Mouse (Mus musculus) MEL (cell line): ENCODE measurements around the gene Lgi1. TPM values are rescaled to one million over a fixed set of nuclear protein-coding genes. Genes with fewer than 3 reads are reported as not detected.

ENCODE experiments used
- DNase-seq: peaks from one replicate; pipeline ENCODE4 v3.0.0; 2011; ENCODE audit warnings: low read depth, low spot score
- H3K27ac ChIP-seq: 2 replicates; pipeline ENCODE4 v1.5.1; 2012; ENCODE audit warnings: low read depth, mild to moderate bottlenecking, control low read depth, low read length, moderate library complexity; ENCODE audit not compliant: control insufficient read depth
- H3K27me3 ChIP-seq, 2 experiments: fragments of 150-350 bp in 1 of 2; sonication (generic) in 1 of 2; 2 replicates each; pipeline ENCODE4 v1.6.1; 2012; ENCODE audit warnings: low read length in 2 of 2, mild to moderate bottlenecking in 2 of 2, improper control_type of control experiment in 1 of 2, moderate library complexity in 1 of 2; ENCODE audit not compliant: insufficient read depth in 2 of 2, control insufficient read depth in 1 of 2
- H3K36me3 ChIP-seq, 2 experiments: 2 replicates each; pipeline ENCODE4 v1.6.1; 2012 to 2014; ENCODE audit warnings: low read length in 2 of 2, improper control_type of control experiment in 1 of 2, inconsistent platforms in 1 of 2, mild to moderate bottlenecking in 1 of 2; ENCODE audit not compliant: insufficient read depth in 2 of 2, control insufficient read depth in 1 of 2
- H3K4me1 ChIP-seq, 2 experiments: fragments of 150-350 bp in 1 of 2; sonication (generic) in 1 of 2; 2 replicates each; pipeline ENCODE4 v1.6.1; 2012; ENCODE audit warnings: low read length in 2 of 2, improper control_type of control experiment in 1 of 2, mild to moderate bottlenecking in 1 of 2; ENCODE audit not compliant: insufficient read depth in 2 of 2, control insufficient read depth in 1 of 2
- H3K4me3 ChIP-seq, 2 experiments: fragments of 150-350 bp in 1 of 2; sonication (generic) in 1 of 2; 2 replicates each; pipeline ENCODE4 v1.5.1; 2012; ENCODE audit warnings: low read depth in 2 of 2, low read length in 2 of 2, mild to moderate bottlenecking in 2 of 2, moderate library complexity in 2 of 2, control low read depth in 1 of 2, improper control_type of control experiment in 1 of 2; ENCODE audit not compliant: control insufficient read depth in 1 of 2, insufficient read depth in 1 of 2
- H3K79me2 ChIP-seq: 2 replicates; pipeline ENCODE4 v1.6.1; 2012; ENCODE audit warnings: mild to moderate bottlenecking, low read length, moderate library complexity; ENCODE audit not compliant: control insufficient read depth, poor library complexity, insufficient read depth
- H3K9ac ChIP-seq: 2 replicates; pipeline ENCODE4 v1.6.1; 2012; ENCODE audit warnings: low read depth, mild to moderate bottlenecking, control low read depth, low read length, moderate library complexity; ENCODE audit not compliant: control insufficient read depth, poor library complexity, severe bottlenecking
- H3K9me3 ChIP-seq: fragments of 150-350 bp; sonication (generic); replicated peaks from 2 replicates; pipeline ENCODE4 v1.6.1; 2012; ENCODE audit warnings: mild to moderate bottlenecking, low read length, improper control_type of control experiment, moderate library complexity; ENCODE audit not compliant: insufficient read depth
- BHLHE40 ChIP-seq: IDR thresholded peaks from 2 replicates; pipeline ENCODE4 v1.6.1; 2012; ENCODE audit warnings: low read depth, mild to moderate bottlenecking, inconsistent platforms, low read length, improper control_type of control experiment, borderline replicate concordance
- CHD1 ChIP-seq: IDR thresholded peaks from 2 replicates; pipeline ENCODE4 v1.6.1; 2012; ENCODE audit warnings: low read depth, mild to moderate bottlenecking, inconsistent platforms, low read length, improper control_type of control experiment
- CHD2 ChIP-seq: IDR thresholded peaks from 2 replicates; pipeline ENCODE4 v1.6.1; 2011; ENCODE audit warnings: low read length, improper control_type of control experiment
- CTCF ChIP-seq, 3 experiments: IDR thresholded peaks in 2 of 3; conservative IDR thresholded peaks in 1 of 3; 2 replicates each; pipeline ENCODE4 v1.5.1; 2011 to 2012; ENCODE audit warnings: low read length in 3 of 3, low read depth in 2 of 3, mild to moderate bottlenecking in 2 of 3, improper control_type of control experiment in 1 of 3, inconsistent platforms in 1 of 3, mixed read lengths in 1 of 3, moderate library complexity in 1 of 3; ENCODE audit not compliant: control insufficient read depth in 1 of 3, insufficient read depth in 1 of 3, poor library complexity in 1 of 3, severe bottlenecking in 1 of 3
- E2F4 ChIP-seq: IDR thresholded peaks from 2 replicates; pipeline ENCODE4 v1.6.1; 2011; ENCODE audit warnings: low read depth, low read length, improper control_type of control experiment, borderline replicate concordance
- ELF1 ChIP-seq: IDR thresholded peaks from 2 replicates; pipeline ENCODE4 v1.6.1; 2014; ENCODE audit warnings: low read depth, mild to moderate bottlenecking, inconsistent platforms, low read length, improper control_type of control experiment, moderate library complexity
- EP300 ChIP-seq, 2 experiments: IDR thresholded peaks; 2 replicates each; pipeline ENCODE4 v1.6.1; 2011; ENCODE audit warnings: improper control_type of control experiment in 2 of 2, low read length in 2 of 2, low read depth in 1 of 2, mild to moderate bottlenecking in 1 of 2
- GABPA ChIP-seq: IDR thresholded peaks from 2 replicates; pipeline ENCODE4 v1.6.1; 2012; ENCODE audit warnings: low read depth, mild to moderate bottlenecking, inconsistent platforms, low read length, improper control_type of control experiment, moderate library complexity
- GATA1 ChIP-seq: IDR thresholded peaks from 2 replicates; pipeline ENCODE4 v1.6.1; 2011; ENCODE audit warnings: low read depth, low read length, improper control_type of control experiment
- JUND ChIP-seq: IDR thresholded peaks from 2 replicates; pipeline ENCODE4 v1.6.1; 2011; ENCODE audit warnings: low read depth, mild to moderate bottlenecking, improper control_type of control experiment, low read length
- MEF2A ChIP-seq: IDR thresholded peaks from 2 replicates; pipeline ENCODE4 v1.6.1; 2014; ENCODE audit warnings: low read depth, mild to moderate bottlenecking, inconsistent platforms, low read length, improper control_type of control experiment; ENCODE audit not compliant: poor library complexity, insufficient replicate concordance, severe bottlenecking; ENCODE audit errors: extremely low read depth
- MYB ChIP-seq: IDR thresholded peaks from 2 replicates; pipeline ENCODE4 v1.6.1; 2011; ENCODE audit warnings: mild to moderate bottlenecking, low read depth, low read length, improper control_type of control experiment
- MYC ChIP-seq: IDR thresholded peaks from 2 replicates; pipeline ENCODE4 v1.6.1; 2011; ENCODE audit warnings: low read depth, mild to moderate bottlenecking, low read length, improper control_type of control experiment, moderate library complexity
- NELFE ChIP-seq: IDR thresholded peaks from 2 replicates; pipeline ENCODE4 v1.6.1; 2011; ENCODE audit warnings: low read depth, low read length, improper control_type of control experiment
- POLR2A ChIP-seq, 2 experiments: IDR thresholded peaks; 2 replicates each; pipeline ENCODE4 v1.6.1; 2011 to 2012; ENCODE audit warnings: low read length in 2 of 2, mild to moderate bottlenecking in 2 of 2, control low read depth in 1 of 2, improper control_type of control experiment in 1 of 2, low read depth in 1 of 2, moderate library complexity in 1 of 2; ENCODE audit not compliant: control insufficient read depth in 1 of 2, insufficient read depth in 1 of 2, poor library complexity in 1 of 2
- POLR2AphosphoS5 ChIP-seq: IDR thresholded peaks from 2 replicates; pipeline ENCODE4 v1.6.1; 2012; ENCODE audit warnings: low read depth, borderline replicate concordance, mild to moderate bottlenecking, inconsistent platforms, low read length, moderate library complexity, mixed read lengths
- RCOR1 ChIP-seq: IDR thresholded peaks from 2 replicates; pipeline ENCODE4 v1.6.1; 2012; ENCODE audit warnings: low read depth, mild to moderate bottlenecking, inconsistent platforms, low read length, improper control_type of control experiment
- SMC3 ChIP-seq: IDR thresholded peaks from 2 replicates; pipeline ENCODE4 v1.6.1; 2011; ENCODE audit warnings: low read depth, low read length, improper control_type of control experiment
- TAL1 ChIP-seq: IDR thresholded peaks from 2 replicates; pipeline ENCODE4 v1.6.1; 2012; ENCODE audit warnings: mild to moderate bottlenecking, inconsistent platforms, low read length, moderate library complexity, mixed read lengths
- TCF12 ChIP-seq: IDR thresholded peaks from 2 replicates; pipeline ENCODE4 v1.6.1; 2014; ENCODE audit warnings: low read depth, mild to moderate bottlenecking, inconsistent platforms, low read length, improper control_type of control experiment, moderate library complexity
- UBTF ChIP-seq: IDR thresholded peaks from 2 replicates; pipeline ENCODE4 v1.6.1; 2012; ENCODE audit warnings: low read depth, mild to moderate bottlenecking, inconsistent platforms, low read length, improper control_type of control experiment, moderate library complexity, borderline replicate concordance; ENCODE audit not compliant: insufficient read depth
- USF1 ChIP-seq: IDR thresholded peaks from 2 replicates; pipeline ENCODE4 v1.6.1; 2014; ENCODE audit warnings: low read depth, mild to moderate bottlenecking, inconsistent platforms, low read length, improper control_type of control experiment, moderate library complexity
- USF2 ChIP-seq, 2 experiments: IDR thresholded peaks; 2 replicates each; pipeline ENCODE4 v1.6.1; 2011 to 2012; ENCODE audit warnings: improper control_type of control experiment in 2 of 2, low read length in 2 of 2, borderline replicate concordance in 1 of 2, inconsistent platforms in 1 of 2, low read depth in 1 of 2, mild to moderate bottlenecking in 1 of 2; ENCODE audit not compliant: insufficient read depth in 1 of 2
- ZMIZ1 ChIP-seq: IDR thresholded peaks from 2 replicates; pipeline ENCODE4 v1.6.1; 2012; ENCODE audit warnings: low read depth, mild to moderate bottlenecking, inconsistent platforms, low read length, improper control_type of control experiment, moderate library complexity
- polyA plus RNA-seq, 2 experiments: library from polyadenylated mRNA; stranded (reverse) in 1 of 2; unstranded in 1 of 2; fragments of >175 nt in 1 of 2; fragments of >200 nt in 1 of 2; gene quantifications; 2 replicates each; pipeline versions ENCODE4 v1.2.1 to v1.2.4; 2012; ENCODE audit warnings: low replicate concordance in 2 of 2, low read depth in 1 of 2; ENCODE audit not compliant: insufficient read length in 2 of 2, insufficient read depth in 1 of 2, missing spikeins in 1 of 2
- total RNA-seq: library from RNA; depleted of rRNA; stranded (reverse); fragments of 300-350 nt; gene quantifications from 2 replicates; pipeline ENCODE4 v1.2.3, GENCODE M21; 2012

The Lgi1 gene
- total and polyA plus RNA-seq, 3 experiments: 0.01 TPM; not detected in 2

DNA sequence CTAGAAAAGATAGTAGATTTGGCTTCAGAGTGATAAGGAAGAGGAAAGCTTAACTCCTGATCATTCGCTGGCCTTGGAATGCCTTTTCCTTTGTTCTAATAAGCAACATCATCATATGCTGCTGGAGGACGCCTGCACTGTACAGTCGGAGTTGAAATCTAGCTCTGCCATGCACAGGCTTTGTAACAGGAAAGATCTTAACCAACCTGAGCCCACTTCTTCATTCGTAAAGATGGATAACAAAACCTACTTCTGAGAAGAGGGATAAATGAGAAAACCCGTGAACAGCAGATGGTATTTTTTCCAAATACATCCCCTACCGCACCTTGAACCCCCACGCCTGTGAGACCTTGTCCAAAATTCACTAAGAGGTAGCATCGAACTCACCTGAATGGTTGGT lies 43.8 kb downstream of the Lgi1 start:
- H3K27ac ChIP-seq: no peak overlapping the region

DNA sequence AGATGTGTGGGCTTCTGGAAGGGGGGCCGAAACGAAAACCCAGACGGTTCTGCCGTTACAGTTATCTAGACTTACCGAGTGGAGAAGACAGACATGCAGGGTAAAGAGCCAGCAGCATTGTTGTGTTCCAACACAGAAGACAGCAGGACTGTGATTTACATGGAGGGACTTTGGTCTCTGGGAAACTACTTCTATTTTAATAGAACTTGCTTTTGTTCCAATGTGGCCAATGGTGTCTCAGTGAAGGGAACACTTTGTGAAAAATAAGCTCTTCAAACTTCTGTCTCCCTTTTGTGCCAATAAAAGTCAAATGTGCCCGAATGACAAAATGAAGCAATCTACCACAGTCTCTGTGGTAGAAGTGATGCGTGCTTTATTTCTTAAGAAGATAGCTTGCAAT lies 50.8 kb downstream of the Lgi1 start:
- no peak overlapping the region for H3K4me3 ChIP-seq
- H3K4me1 ChIP-seq: no peaks in the 10 kb centered on the region
- no peaks in the 10 kb centered on the region; a peak in 1 of 4 replicates for H3K27me3 ChIP-seq
- no peaks in the 10 kb centered on the region for H3K9me3 ChIP-seq
- H3K27ac ChIP-seq: no peak overlapping the region
- no peak for DNase-seq
- no peaks in the 10 kb centered on the region for H3K79me2 ChIP-seq
- no peak overlapping the region for H3K9ac ChIP-seq
- TF ChIP-seq BHLHE40 (no peak), CTCF (IDR thresholded peaks at IDR 0.05 in 2 of 3, conservative IDR thresholded peaks at IDR 0.05 in 1 of 3; ENCODE audit: control insufficient read depth in 1 of 3, insufficient read depth in 1 of 3, low read depth in 2 of 3, low read length in 3 of 3, poor library complexity in 1 of 3, severe bottlenecking in 1 of 3) (no peak), POLR2A (IDR thresholded peaks at IDR 0.05; ENCODE audit: control insufficient read depth in 1 of 2, insufficient read depth in 1 of 2, low read depth in 1 of 2, low read length in 2 of 2, poor library complexity in 1 of 2) (no peak), POLR2AphosphoS5 (no peak), E2F4 (no peak), UBTF (no peak), CHD1 (no peak), TAL1 (no peak), SMC3 (no peak), ZMIZ1 (no peak), EP300 (IDR thresholded peaks at IDR 0.05; ENCODE audit: low read depth in 1 of 2, low read length in 2 of 2) (no peak), MYB (no peak)
- no peaks in the 10 kb centered on the region for H3K36me3 ChIP-seq

More for the DNA sequence above, 43.8 kb downstream of the Lgi1 start:
- TF ChIP-seq JUND (no peak), CHD2 (no peak), USF1 (no peak), GATA1 (no peak), NELFE (no peak), MEF2A (no peak), USF2 (IDR thresholded peaks at IDR 0.05; ENCODE audit: borderline replicate concordance in 1 of 2, insufficient read depth in 1 of 2, low read depth in 1 of 2, low read length in 2 of 2) (no peak), ELF1 (no peak), E2F4 (no peak), GABPA (no peak), RCOR1 (no peak), TCF12 (no peak), POLR2AphosphoS5 (no peak), CHD1 (no peak), MYC (no peak)
- Histone ChIP-seq H3K27me3 (no peaks in the 10 kb centered on the region; a peak in 2 of 4 replicates), H3K9ac (no peak overlapping the region), H3K4me1 (no peaks in the 10 kb centered on the region), H3K36me3 (no peaks in the 10 kb centered on the region), H3K9me3 (no peaks in the 10 kb centered on the region), H3K4me3 (no peak overlapping the region), H3K79me2 (no peaks in the 10 kb centered on the region)
- no peak for DNase-seq
